In genomic region chr16:96795431-96795830, GRCm38 (mm10) we compare ENCODE assay signal across 9 mouse cellular contexts.
DNase-seq lines count a peak whose midpoint lies in the region; ATAC-seq and TF ChIP-seq lines count a peak whose summit lies in the region.
"Had no signal": no experiment of that assay in that cellular context is flagged by ENCODE, and none has a peak within 500 bp of the region (broad histone marks: within the 10 kb centered on the region; RNA-seq: fewer than 3 reads in every experiment).

No protein-coding gene starts in this region.

- H3K9ac ChIP-seq in MEL (ENCODE audit: control insufficient read depth, low read depth, low read length, poor library complexity, severe bottlenecking): no peak overlapping the region
- no peak overlapping the region for H3K9ac ChIP-seq in embryonic facial prominence, embryonic 11.5 days (replicated peaks; ENCODE audit: low read length)
- H3K9ac ChIP-seq: embryonic facial prominence, embryonic 13.5 days; limb, embryonic 12.5 days had no signal

- H3K4me3 ChIP-seq in layer of hippocampus, adult 2 months: no peak overlapping the region
- H3K4me3 ChIP-seq in MEL (ENCODE audit: control insufficient read depth in 1 of 2, insufficient read depth in 1 of 2, low read depth in 2 of 2, low read length in 2 of 2): no peak overlapping the region
- H3K4me3 ChIP-seq in embryonic facial prominence, embryonic 11.5 days (ENCODE audit: low read depth, low read length): no peak overlapping the region
- H3K4me3 ChIP-seq in limb, embryonic 10.5 days: no peak overlapping the region
- H3K4me3 ChIP-seq: embryonic facial prominence, embryonic 13.5 days; limb, embryonic 12.5 days had no signal

- TF ChIP-seq CTCF in layer of hippocampus, adult 2 months (conservative IDR thresholded peaks at IDR 0.05): peak; percentile 84
- TF ChIP-seq CTCF in MEL (IDR thresholded peaks at IDR 0.05 in 2 of 3, conservative IDR thresholded peaks at IDR 0.05 in 1 of 3; ENCODE audit: control insufficient read depth in 1 of 3, insufficient read depth in 1 of 3, low read depth in 2 of 3, low read length in 3 of 3, poor library complexity in 1 of 3, severe bottlenecking in 1 of 3): peak in 2 of 3 experiments; percentile 17 to 32; a peak in 3 of 6 replicates

- no peaks in the 10 kb centered on the region for H3K9me3 ChIP-seq in MEL (replicated peaks; ENCODE audit: insufficient read depth, low read length)
- H3K9me3 ChIP-seq in embryonic facial prominence, embryonic 11.5 days (replicated peaks; ENCODE audit: control insufficient read depth, low read length): no peaks in the 10 kb centered on the region
- no peaks in the 10 kb centered on the region for H3K9me3 ChIP-seq in limb, embryonic 10.5 days (replicated peaks)
- H3K9me3 ChIP-seq: embryonic facial prominence, embryonic 13.5 days; limb, embryonic 12.5 days had no signal

- TF ChIP-seq POLR2A in MEL (IDR thresholded peaks at IDR 0.05; ENCODE audit: control insufficient read depth in 1 of 2, insufficient read depth in 1 of 2, low read depth in 1 of 2, low read length in 2 of 2, poor library complexity in 1 of 2): no peak

- H3K4me2 ChIP-seq in embryonic facial prominence, embryonic 11.5 days (ENCODE audit: low read depth, low read length): no peak overlapping the region
- H3K4me2 ChIP-seq: embryonic facial prominence, embryonic 13.5 days; limb, embryonic 12.5 days had no signal

- WGBS in embryonic facial prominence, embryonic 11.5 days: 24% methylated on average over 2 of the region's 2 CpGs
- 55% methylated on average over 2 of the region's 2 CpGs for WGBS in limb, embryonic 10.5 days

- H3K36me3 ChIP-seq in MEL (ENCODE audit: control insufficient read depth in 1 of 2, insufficient read depth in 2 of 2, low read length in 2 of 2): no peaks in the 10 kb centered on the region
- no peaks in the 10 kb centered on the region for H3K36me3 ChIP-seq in embryonic facial prominence, embryonic 11.5 days (replicated peaks; ENCODE audit: control insufficient read depth, insufficient read depth, low read depth, low read length)
- no peaks in the 10 kb centered on the region for H3K36me3 ChIP-seq in limb, embryonic 10.5 days
- H3K36me3 ChIP-seq: embryonic facial prominence, embryonic 13.5 days; limb, embryonic 12.5 days had no signal

- no peak for TF ChIP-seq EP300 in MEL (IDR thresholded peaks at IDR 0.05; ENCODE audit: low read depth in 1 of 2, low read length in 2 of 2)

- no peaks in the 10 kb centered on the region for H3K79me2 ChIP-seq in MEL (ENCODE audit: control insufficient read depth, insufficient read depth, low read length, poor library complexity)

- H3K4me1 ChIP-seq in MEL (ENCODE audit: control insufficient read depth in 1 of 2, insufficient read depth in 2 of 2, low read length in 2 of 2): no peaks in the 10 kb centered on the region
- H3K4me1 ChIP-seq in embryonic facial prominence, embryonic 11.5 days (ENCODE audit: control insufficient read depth, insufficient read depth, low read length): no peaks in the 10 kb centered on the region
- no peaks in the 10 kb centered on the region for H3K4me1 ChIP-seq in limb, embryonic 10.5 days
- H3K4me1 ChIP-seq: embryonic facial prominence, embryonic 13.5 days; limb, embryonic 12.5 days had no signal

- no peak overlapping the region for H3K27ac ChIP-seq in layer of hippocampus, adult 2 months
- H3K27ac ChIP-seq in MEL (ENCODE audit: control insufficient read depth, low read depth, low read length): no peak overlapping the region
- no peak overlapping the region for H3K27ac ChIP-seq in embryonic facial prominence, embryonic 11.5 days (replicated peaks; ENCODE audit: low read depth, low read length)
- no peak overlapping the region for H3K27ac ChIP-seq in limb, embryonic 10.5 days
- H3K27ac ChIP-seq: embryonic facial prominence, embryonic 13.5 days; limb, embryonic 12.5 days had no signal

- ATAC-seq in embryonic facial prominence, embryonic 11.5 days (replicated peaks; ENCODE audit: insufficient number of reproducible peaks, low FRiP score, low TSS enrichment, low read depth): no peak

- DNase-seq in layer of hippocampus, adult 2 months (ENCODE audit: low spot score in 2 of 2): no peak
- no peak for DNase-seq in layer of hippocampus, adult 9-10 months (ENCODE audit: low spot score)
- peak; percentile 3 for DNase-seq in MEL (ENCODE audit: low read depth, low spot score)
- DNase-seq in adrenal gland, adult 8-10 months: peak; percentile 32
- DNase-seq in embryonic facial prominence, embryonic 11.5 days (ENCODE audit: low spot score): peak; percentile 44
- DNase-seq in limb, embryonic 10.5 days (ENCODE audit: low spot score): peak; percentile 37
- no peak for DNase-seq in thymus, postnatal 14 days

- no peaks in the 10 kb centered on the region for H3K27me3 ChIP-seq in MEL (ENCODE audit: control insufficient read depth in 1 of 2, insufficient read depth in 2 of 2, low read length in 2 of 2)
- no peaks in the 10 kb centered on the region for H3K27me3 ChIP-seq in embryonic facial prominence, embryonic 11.5 days (ENCODE audit: control insufficient read depth, insufficient read depth, low read length)
- no peaks in the 10 kb centered on the region for H3K27me3 ChIP-seq in limb, embryonic 10.5 days (ENCODE audit: low read depth, poor library complexity, severe bottlenecking)
- H3K27me3 ChIP-seq: embryonic facial prominence, embryonic 13.5 days; limb, embryonic 12.5 days had no signal

- TF ChIP-seq RAD21 in MEL (IDR thresholded peaks at IDR 0.05; ENCODE audit: low read depth, low read length): peak; percentile 12

TF ChIP-seq in MEL, 35 proteins besides CTCF, POLR2A, EP300 and RAD21:
- TF ChIP-seq SMC3 (IDR thresholded peaks at IDR 0.05; ENCODE audit: low read depth, low read length): peak; percentile 39
- no peak for TF ChIP-seq NELFE (IDR thresholded peaks at IDR 0.05; ENCODE audit: low read depth, low read length)

Comparison
In these comparisons a context has a peak if more than half of its experiments do, and no peak if none do; other contexts are left out.
1. DNase-seq: peak in MEL (single experiment), adrenal gland, adult 8-10 months (single experiment), embryonic facial prominence, embryonic 11.5 days (single experiment) and limb, embryonic 10.5 days (single experiment); none in layer of hippocampus, adult 2 months (0 of 2), layer of hippocampus, adult 9-10 months (single experiment) and thymus, postnatal 14 days (single experiment).